Mouse (Mus musculus): Measurements from ENCODE around the gene Arhgap42.

Arhgap42 gene

GRCm38 (mm10) chr9:9238438-9239391 is at the start of gene Arhgap42:
Arhgap42 (minus strand) TSS chr9:9239101.
- peak in 1 of 2 experiments; percentile 44 for DNase-seq (ENCODE audit: low spot score in 2 of 2)

- DNase-seq (ENCODE audit: low spot score in 2 of 2), result no peak
Observed at GRCm38 (mm10) chr9:9288140-9288539, 49.2 kb upstream of the Arhgap42 start.

DNA sequence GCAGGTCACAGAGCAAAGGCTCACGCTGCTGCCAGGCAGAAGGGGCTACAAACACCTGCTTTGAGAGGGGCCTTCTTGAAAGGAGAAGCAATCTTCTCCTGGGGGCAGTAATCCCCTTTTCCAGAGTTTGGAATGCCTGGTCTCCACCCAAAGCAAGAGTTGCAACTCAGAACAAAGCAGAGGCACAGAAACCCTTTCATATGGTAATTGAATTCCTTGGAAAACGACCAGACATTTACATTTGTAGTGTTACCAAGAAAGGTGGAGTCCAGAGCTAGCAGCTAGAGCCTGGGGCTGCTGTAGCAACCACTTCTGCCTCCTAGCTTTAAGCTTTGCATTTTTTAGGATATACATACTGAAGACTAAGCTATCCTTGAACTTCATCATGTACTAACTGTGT is 30.4 kb upstream of the Arhgap42 start:
- no peak for DNase-seq (ENCODE audit: low spot score in 2 of 2)

- no peak for DNase-seq (ENCODE audit: low spot score in 2 of 2)
Observed at GRCm38 (mm10) chr9:9267606-9268601, 29.0 kb upstream of the Arhgap42 start.

DNA sequence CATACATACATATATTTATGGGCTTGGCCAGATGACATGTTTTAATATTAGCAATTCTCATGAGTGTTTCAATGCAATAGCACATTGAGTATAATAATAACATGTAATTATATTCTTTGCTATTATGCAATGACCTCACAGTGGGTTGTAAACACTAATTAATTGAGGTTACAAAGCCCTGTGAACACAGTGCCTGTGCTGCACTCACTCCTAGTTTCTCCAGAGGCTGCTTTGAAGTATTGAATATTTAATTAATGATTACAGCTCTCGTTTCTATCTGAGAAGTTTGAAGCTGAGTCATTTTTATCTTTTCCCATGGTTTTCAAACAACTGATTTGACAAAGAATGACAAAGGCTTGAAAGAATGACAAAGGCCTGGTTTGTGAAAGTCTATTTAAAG is 24.6 kb upstream of the Arhgap42 start:
- no peak for DNase-seq (ENCODE audit: low spot score in 2 of 2)

- no peak for DNase-seq (ENCODE audit: low spot score in 2 of 2)
Observed at GRCm38 (mm10) chr9:9262479-9262878, 23.6 kb upstream of the Arhgap42 start.

DNA sequence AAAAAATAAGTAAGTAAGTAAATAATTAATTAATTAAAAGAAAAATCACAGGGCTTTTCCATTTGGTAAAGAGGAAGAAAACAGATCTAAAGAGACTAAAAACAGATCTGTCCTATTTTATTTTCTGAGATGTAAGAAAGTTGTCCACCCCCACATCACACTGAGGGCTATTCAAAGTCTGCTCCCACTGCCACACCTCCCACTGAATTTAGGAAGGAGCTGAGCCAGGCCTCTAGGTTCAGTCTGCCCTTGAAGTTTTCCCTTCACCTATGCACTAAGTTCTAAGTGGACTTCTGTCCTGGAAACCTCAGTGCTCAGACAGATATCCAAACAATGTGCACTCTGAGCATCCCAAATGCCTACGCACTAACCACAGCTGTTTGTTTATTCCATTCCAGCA is 15.9 kb upstream of the Arhgap42 start:
- DNase-seq (ENCODE audit: low spot score in 2 of 2), result peak in 1 of 2 experiments; percentile 20

GRCm38 (mm10) chr9:9248529-9248928 is 9.6 kb upstream of the Arhgap42 start:
- DNase-seq (ENCODE audit: low spot score in 2 of 2), result no peak

- DNase-seq (ENCODE audit: low spot score in 2 of 2), result no peak
Observed at GRCm38 (mm10) chr9:9245994-9246393, 7.1 kb upstream of the Arhgap42 start.

- DNase-seq (ENCODE audit: low spot score in 2 of 2), result no peak
Observed at GRCm38 (mm10) chr9:9243834-9244233, 4.9 kb upstream of the Arhgap42 start.

GRCm38 (mm10) chr9:9241202-9241795 is 2.4 kb upstream of the Arhgap42 start:
- DNase-seq (ENCODE audit: low spot score in 2 of 2), result no peak

DNA sequence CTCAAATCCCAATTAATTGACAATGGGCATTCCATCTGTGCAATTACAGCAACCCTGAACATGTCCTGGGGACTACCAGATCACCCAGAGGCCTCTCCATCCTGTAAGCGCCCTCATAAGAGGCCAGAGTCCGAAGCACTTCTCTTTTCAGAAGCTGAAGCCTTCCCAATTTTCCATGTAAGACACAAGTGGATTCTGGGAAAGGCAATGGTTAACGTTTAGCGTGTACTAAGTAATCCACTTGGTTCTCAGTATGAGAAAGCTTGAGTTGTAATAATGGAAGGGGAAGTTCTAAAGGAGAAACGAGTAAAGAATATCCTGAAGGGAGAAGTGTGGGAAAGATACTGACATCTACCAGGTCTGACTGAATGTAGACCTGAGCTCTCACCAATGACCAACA is 1.4 kb downstream of the Arhgap42 start:
- DNase-seq (ENCODE audit: low spot score in 2 of 2), result no peak

- no peak for DNase-seq (ENCODE audit: low spot score in 2 of 2)
Observed at GRCm38 (mm10) chr9:9229662-9230061, 9.2 kb downstream of the Arhgap42 start.

DNA sequence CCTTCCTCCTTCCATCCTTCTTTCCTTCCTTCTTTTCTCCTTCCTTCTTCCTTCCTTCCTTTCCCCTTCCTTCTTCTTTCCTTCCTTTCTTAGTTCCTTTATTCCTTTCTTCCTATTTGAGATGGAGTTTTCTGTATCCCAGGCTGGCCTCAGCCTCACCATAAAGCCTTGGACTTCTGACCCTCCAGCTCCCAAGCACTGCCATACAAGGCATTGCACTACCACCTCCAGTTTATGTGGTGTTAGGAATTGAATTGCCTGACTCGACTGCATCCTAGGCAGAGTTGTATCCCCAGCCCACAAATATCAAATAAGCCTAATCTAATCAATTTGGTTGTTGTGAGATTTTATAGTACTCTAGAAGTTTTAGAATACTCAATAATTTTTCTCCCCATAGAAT is 14.1 kb downstream of the Arhgap42 start:
- no peak for DNase-seq (ENCODE audit: low spot score in 2 of 2)

- no peak for DNase-seq (ENCODE audit: low spot score in 2 of 2)
Observed at GRCm38 (mm10) chr9:9223384-9223783, 15.5 kb downstream of the Arhgap42 start.

DNA sequence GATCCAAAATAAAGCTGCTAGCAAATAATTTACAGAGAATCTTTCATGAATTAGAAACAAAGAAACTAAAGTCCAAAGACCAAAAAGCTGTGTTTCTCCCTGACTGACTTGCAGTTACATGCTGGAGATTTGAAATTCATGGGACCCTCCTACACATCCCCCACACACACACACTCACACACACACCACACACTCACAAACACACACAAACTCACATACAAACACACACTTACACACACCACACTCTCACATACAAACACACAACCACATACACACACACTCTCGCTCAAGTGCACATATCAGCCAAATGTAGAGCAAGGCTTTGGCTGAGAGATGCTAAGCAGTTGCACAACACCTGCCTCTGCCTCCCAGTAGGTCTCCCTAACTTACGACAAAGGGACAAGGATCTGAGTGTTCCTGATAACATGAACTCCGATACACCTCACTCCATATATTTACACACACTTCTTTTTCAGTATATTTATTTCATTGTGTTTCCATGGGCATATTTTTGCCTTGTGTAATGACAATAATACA is 16.9 kb downstream of the Arhgap42 start:
- no peak for DNase-seq (ENCODE audit: low spot score in 2 of 2)

DNA sequence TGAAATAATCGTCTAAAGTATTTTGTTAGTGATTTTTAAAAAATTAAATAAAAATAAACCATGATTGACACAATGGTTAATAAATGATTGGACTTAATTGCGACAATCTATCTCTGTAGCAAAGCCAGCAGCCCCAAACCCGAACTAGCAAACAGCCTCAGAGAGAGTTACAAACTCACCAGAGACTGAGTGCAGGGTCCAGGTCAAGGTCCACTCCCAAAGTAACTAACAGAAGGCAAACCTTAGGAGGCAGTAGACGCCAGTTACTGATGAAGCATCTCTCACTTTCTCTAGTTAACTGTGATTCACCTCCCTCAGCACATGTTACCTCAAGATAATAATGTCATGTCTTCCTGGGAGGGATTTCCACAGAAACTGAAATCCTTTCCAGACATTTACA is 17.7 kb downstream of the Arhgap42 start:
- no peak for DNase-seq (ENCODE audit: low spot score in 2 of 2)

DNA sequence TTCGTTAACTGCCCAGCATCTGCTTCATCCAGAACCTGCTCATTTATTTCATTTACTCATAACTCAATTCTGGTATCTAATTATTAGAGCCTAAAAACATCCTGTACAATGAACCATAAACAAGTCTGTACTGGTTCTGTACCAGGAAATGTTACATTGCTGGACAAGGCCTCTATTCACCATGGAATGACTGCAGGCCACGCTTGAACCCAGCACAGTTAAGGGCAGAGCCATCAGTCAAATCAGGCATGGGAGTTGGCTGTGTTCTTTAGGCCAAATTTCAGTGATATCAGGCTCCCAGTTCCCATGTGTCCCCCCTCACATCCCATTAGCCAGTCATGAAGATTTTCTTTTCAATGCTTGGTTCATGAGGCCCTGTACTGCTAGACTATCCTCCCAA is 20.6 kb downstream of the Arhgap42 start:
- no peak for DNase-seq (ENCODE audit: low spot score in 2 of 2)

DNA sequence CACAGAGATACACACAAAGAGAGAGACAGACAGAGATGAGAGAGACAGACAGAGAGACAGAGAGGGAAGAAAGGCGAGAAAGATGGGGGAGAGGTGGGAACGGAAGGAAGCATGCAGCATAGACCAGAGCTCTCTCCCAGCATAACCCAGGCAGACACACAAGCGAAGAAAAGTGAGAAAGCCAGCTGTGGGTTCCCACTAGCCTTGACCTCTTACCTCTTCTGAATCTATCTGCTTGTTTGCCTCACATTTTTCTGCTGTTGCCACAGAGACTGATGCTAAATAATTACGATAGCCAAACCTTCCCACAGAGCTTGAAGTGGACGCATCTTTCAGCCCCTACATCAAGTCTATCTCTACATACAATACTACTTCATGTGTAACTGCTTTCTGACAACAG is 24.1 kb downstream of the Arhgap42 start:
- no peak for DNase-seq (ENCODE audit: low spot score in 2 of 2)

GRCm38 (mm10) chr9:9214296-9214695 is 24.6 kb downstream of the Arhgap42 start:
- no peak for DNase-seq (ENCODE audit: low spot score in 2 of 2)

DNA sequence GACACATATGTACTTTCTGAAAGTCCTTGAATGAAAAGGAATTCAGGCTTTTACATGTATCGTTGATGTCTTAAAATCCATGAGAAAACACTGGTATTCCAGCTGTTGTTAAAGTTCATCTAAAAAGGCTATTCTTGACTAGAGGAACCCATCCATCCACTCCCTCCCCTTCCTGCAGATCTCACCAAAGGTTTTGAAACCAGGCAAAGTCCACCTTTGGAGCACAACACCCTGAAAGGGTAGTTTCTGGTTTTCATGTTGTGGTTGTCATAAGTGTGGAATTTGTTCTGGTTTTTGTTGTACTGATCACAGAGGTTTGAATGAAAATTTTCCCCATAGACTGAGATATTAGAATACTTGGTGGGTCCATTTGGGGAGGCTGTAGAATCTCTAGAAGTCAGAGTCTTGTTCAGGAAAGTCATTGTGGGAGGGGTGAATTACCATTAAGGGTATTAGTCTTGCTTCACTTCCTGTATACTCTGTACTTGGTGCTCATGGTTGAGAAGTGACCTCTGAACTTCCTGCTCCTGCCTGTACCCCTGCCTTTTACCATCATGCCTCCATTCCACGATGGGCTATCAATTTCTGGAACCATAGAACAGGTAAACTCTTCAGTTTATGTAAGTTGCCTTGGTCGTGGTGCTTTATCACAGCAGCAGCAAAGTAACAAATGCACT is 27.4 kb downstream of the Arhgap42 start:
- DNase-seq (ENCODE audit: low spot score in 2 of 2), result no peak
